Mouse (Mus musculus) mature B cell (primary cell): ENCODE results near the gene Clcn6.

ENCODE experiments used
- in situ Hi-C: fragments of 300-500 bp; cut with MboI; formaldehyde crosslinking; loops from 2 replicates; pipeline ENCODE4 v1.14.3; 2019

The Clcn6 gene

DNA sequence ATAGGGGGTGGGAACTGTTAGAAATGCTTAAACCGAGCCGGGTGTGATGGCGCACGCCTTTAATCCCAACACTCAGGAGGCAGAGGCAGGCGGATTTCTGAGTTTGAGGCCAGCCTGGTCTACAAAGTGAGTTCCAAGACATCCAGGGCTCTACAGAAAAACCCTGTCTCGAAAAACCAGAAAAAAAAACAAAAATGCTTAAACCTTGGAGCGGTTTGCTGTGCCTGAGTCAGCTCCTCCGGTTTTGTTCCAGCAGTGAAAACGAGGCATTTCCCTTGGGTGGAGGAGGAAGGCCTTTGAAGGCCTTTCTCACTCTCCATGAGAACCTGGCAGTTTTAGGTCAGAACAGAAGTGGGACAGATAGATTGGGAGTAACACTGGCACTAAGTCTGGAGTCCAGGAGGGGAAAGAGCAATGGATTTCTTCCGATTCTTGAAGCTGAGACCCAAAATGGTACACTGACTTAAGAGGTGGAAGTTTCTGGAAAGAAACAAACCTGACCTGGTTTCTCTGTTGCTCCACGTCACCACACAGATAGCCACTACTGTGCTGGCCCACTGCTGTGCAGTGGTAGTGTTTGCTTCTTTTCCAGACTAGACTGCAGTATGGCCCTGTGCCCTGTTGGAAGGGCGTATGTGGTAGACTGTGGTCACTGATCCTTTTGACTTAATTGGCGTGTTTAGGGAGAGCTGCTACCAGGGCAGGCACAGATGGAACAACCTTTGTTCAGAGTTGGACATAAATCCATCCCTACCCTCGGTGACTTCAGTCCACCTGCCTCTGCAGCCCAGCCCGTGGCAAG lies 1.6 kb upstream of the Clcn6 start:
- in situ Hi-C loops, result no loop called here

DNA sequence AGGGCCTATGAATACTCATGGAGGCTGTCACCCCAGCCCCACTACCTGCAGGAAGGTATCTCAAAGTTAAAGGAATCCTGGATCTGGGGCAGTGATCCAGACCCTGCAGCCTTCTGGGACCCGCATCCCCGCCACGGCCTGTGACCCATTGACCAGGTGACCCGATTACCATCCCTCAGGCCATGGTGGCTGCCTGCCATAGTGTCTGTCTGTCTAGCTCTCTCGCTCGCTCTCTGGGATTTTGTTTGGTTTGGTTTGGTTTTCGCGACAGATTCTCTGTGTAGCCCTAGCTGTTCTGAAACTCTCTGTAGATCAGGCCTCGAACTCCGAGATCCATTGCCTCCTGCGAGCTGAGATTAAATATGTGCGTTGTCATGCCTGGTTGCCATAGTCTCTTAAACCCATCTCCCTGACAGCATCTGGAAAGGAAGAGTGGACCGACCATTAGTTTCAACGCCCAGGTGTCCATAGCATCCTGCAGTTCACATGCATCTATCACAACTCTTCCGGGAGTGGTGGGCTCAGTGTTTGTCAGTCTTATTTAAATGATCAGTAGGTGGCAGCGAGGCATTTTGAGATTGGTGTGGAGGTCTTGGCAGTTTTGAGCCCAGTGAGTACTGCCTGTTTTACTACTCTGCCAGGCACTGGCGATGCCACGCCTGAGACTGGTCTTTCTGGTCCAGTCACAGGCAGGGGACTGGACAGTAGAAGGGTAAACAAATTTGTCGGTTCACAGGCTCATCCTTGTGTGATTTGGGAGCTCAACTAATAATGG lies 820 bp upstream of the Clcn6 start:
- in situ Hi-C loops, result no loop called here

DNA sequence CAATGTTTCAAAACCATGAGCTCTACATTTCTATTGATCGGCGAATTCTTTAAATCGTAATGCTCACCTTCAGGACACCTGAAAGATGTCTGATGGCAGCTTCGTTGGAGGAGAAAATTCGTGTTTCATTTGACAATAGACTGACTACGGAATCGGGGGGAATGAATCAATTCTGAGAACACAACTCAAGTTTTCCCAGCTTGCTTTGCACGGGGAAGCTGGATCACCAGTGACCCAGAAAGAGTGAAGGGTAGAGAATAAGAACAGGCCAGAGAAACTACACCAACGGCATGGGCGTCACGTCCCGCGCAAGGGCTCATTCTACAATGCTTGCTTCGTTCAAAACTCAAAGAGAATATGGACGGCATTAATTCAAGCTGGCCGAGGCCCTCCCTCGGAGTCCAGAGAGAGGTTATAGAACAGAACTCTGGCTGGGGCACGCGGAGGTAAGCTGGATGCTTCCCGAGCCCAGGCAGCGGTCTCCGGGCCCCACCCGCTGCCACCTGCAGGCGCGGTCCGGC lies 482 bp downstream of the Clcn6 start:
- in situ Hi-C loops, result no loop called here

DNA sequence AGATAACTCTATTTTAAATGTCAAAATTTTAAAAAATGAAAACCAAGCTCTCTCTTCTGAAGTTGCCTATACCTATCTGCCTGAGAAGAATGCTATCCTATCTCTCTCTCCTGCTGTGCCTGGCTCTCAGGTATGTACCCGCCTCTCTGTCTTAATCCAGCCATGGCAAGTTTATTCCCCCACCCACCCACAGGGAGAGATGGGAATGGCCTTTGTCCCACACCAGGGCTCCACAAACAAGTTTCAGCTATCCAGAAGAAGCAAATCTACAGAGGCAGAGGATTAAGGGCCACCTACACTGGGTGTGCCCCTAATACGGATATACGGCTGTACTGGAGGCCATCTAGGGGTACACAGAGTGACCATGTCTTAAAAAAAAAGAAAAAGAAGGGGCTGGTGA lies 3.2 kb downstream of the Clcn6 start:
- in situ Hi-C loops, result no loop called here

DNA sequence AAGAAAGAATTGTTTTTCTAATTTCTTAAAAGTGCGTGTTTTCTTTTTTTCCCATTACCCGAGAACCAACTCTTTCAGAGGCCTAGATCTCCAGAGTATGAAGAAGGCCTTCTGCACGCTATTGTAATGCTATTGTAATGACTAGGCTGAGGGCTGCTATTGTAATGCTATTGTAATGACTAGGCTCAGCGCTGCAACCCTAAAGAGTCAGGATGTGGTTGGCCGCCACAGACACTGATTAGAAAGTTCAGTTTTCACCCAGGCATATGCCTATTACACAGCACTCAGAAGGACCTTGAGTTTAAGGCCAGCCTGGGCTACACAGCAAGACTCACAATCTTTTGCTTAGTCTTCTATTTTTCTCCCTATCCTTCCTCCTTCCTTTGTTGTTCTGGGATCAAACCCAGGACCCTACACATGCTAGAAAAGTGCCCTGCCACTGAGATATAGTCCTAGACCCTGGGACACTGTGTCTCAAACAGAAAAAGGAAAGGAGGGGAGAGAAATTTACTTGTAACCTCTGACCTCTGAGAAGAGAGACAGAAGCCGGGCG lies 4.7 kb downstream of the Clcn6 start:
- in situ Hi-C loops, result no loop called here

DNA sequence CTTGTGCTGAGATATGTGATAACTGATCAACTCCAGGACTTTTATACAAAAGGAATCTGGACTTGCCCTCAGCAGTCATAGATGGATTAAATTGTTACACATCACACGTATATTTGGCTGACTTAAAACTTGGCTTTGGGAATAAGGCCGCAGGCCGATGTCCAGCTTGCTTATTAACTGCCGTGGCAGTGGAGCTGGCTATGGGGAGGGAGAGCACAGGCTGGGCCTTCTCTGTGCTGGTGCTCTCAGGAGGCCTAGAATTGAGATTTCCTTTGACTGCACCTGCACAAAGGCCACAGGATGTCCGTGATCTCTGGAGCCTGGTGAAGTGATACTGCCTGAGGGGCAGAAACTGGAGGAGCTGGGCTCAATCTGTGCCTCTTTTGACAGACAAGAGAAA lies 8.1 kb downstream of the Clcn6 start:
- in situ Hi-C loops, result no loop called here

DNA sequence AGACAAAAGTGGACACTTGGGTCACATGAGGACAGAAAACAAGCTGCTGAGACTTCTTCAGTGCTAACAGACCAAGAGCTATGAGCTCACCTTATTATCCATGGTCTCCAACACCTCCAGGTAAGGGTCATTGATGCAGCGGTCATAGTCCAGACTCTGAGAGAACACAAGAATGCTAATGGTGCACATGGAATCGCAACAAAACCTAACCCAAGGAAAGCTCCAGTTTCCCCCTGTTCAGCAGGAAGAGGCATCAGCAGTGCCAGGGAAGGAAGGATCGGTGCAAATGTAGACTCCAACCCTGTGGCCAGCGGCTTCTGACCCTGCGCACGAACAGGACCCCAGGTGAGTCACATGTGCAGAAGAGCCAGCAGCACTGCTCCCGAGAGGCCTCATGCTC lies 9.3 kb downstream of the Clcn6 start:
- in situ Hi-C loops, result no loop called here

DNA sequence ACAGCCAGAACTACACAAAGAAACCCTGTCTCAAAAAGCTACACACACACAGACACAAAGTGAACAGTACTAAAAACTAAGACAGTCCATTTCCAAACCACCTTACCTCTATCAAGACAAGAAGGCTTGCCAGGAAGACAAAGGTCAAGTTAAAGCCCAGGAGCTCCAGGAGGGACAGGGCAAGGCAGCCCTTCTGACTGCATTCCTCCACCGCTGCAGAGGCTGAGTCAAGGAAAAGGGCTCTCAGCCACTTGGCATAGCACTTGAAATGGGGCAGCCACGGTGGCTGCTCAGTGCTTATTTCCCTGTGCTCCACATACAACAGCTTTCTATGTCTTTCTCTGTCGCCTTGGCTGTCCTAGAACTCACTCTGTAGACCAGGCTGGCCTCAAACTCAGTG lies 14.6 kb downstream of the Clcn6 start:
- in situ Hi-C loops, result no loop called here

DNA sequence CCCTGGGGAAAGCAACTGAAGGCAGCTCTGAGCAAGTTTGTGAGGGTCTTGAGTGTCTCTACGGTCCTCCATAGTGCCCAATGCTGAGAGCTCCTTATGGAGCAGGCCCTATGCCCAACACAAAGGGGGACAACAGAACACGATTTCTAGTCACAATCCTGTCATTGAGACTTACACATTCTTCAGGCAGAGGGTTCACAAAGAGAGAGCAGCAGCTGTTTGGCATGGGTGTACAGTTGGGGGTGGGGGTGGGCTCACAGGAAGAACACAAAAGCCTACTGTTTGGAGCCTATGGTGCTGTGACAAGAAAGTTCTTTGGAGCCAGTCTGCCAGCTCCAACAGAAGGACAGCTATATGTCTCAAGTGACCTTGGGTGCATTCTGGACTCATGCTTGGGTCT lies 20.2 kb downstream of the Clcn6 start:
- in situ Hi-C loops, result no loop called here

DNA sequence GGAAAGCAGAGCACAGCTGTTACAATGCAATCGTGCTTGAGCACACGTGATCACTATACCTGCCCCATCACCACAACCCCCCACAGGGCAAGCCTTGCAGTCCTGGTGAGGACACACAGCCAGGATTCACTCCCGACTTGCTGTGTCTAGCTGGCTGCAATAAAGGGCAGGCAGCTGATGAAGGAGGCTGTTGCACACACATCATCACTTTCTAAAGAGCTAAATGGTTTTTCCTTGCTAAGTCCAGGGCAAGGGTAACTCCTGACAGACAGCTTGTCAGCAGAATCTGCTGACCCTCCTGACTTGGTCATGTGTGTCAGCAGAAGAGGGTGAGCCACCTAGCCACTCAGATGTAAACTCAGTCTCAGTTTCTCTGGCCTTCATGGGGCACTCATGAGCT lies 21.6 kb downstream of the Clcn6 start:
- in situ Hi-C loops, result no loop called here

DNA sequence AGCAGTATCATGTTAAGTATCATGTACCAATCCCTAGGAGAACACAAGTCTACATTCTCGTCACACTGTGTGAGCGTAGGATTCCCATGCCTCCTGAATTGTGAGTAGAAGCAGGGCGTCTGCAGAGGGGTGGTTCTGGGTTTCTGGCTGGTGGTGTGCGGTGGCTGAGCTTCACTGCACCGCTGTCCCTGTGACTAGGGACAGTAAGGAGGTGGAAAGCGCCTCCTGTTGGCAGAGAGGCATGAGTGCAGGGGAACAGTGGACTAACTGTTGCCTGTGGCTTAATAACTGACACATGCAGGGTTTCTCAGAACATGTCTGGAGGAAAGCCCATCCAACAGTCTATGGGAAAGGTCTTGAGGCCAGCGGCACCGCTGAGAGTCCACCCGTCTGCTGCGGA lies 23.2 kb downstream of the Clcn6 start:
- in situ Hi-C loops, result no loop called here

DNA sequence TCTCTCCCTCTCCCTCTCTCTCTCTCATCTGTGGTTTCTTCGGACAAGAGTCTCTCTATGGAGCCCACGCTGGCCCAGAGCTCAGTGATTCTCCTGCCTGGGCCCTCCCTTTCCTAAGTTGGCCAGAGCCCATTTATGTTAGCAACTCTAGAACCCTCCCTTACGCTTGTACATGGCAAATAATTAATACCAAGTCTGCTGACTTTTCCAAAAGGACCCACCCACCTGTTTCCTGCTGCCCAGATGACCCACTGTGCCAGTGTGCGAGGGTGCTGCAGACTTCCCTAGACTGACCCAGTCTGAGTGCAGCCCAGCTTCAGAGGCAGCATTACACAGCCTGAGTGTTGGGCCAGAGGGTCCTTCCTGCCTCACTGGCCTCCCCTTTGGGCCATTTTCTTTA lies 26.4 kb downstream of the Clcn6 start:
- in situ Hi-C loops, result no loop called here

DNA sequence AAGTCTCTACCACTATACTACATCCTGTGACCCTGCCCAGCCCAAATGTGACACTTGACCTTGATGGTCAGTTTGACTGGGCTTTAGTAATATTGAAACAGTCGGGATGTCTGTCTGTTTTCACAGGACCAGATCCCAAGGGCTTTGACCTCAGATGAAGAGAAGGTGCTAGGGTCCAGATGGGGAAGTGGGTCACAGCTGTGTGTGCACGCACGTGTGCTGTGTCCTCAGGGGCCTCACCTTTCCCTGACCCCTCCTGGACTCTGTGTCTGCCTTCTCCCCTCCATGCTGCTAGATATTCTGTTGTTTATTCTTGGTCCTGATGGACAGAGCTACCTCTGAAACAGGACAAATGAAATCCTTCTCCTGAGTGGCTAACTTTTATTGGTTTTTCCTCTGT lies 27.3 kb downstream of the Clcn6 start:
- in situ Hi-C loops, result no loop called here

DNA sequence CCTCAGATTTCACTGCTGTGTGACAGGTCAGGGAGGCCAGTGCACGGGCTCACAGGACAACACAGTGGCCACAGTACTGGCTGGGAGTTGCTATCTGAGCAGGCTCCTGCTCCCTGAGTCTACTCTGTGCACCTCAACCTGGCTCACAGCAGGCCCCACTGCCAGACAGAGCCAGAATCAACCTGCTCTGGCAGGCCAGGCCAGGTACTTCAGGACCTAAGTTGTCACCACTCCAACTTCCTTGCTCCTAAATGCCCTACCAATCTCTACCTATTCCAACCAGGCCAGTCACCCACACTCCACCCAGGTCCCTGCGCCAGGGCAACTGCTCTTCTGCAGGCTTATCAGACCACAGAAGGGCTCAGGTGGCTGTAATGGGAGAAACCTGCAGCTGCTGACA lies 29.0 kb downstream of the Clcn6 start:
- in situ Hi-C loops, result no loop called here

DNA sequence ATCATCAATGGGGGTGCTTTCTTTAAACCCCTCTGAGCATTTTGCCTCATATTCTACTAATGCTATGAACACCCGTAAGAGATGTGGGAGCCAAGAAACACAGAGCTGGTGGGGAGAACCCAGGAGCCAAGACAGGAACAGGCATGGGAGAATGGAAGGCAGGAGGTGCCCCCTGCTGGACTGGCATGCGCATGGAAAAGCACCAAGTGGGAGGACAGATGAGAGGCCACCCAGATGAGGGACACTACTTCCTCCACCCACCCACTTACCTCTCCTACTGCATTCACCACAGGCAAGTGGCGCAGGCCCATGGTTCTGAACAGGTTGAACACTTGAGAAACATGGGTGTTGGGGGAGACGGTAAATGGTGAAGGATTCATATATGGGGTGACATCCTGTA lies 30.2 kb downstream of the Clcn6 start:
- in situ Hi-C loops, result no loop called here

DNA sequence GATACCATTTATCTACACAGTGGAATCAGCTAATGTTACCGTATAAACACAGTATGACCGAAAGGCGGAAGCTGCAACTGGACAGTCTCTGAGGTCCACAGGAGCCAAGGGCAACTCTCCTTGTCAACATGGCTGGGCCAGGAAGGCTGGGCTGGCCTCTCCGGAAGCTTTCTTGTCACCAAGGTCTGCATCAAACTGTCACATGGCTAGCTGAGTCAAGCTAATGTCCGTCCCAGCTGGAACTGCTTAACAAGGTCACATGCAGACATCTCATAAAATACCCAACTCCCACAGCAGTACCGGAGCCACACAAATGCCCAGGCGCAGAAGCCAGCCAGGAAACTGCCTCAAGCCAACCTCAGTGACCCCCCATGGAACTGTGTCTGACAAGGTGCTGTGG lies 34.3 kb downstream of the Clcn6 start:
- in situ Hi-C loops, result no loop called here

DNA sequence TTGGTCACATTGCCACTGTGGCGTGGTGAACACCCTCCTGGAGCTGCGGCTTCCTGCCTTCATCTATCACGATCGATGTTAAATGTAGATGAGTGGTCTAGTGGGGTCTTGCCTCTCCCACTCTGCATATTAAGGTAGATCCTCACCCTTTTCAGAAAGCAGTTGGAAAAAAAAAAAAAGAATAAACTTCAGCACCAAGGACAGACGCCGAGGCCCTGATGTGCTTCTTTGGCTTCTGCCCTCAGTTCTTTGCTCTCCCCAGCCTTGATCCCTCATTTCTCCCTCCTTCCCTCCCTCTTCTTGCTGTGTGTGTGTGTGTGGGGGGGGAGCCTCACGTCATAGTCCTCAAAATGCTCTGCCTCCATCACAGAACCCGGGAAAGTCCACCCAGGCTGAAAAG lies 36.8 kb downstream of the Clcn6 start:
- in situ Hi-C loops, result no loop called here

DNA sequence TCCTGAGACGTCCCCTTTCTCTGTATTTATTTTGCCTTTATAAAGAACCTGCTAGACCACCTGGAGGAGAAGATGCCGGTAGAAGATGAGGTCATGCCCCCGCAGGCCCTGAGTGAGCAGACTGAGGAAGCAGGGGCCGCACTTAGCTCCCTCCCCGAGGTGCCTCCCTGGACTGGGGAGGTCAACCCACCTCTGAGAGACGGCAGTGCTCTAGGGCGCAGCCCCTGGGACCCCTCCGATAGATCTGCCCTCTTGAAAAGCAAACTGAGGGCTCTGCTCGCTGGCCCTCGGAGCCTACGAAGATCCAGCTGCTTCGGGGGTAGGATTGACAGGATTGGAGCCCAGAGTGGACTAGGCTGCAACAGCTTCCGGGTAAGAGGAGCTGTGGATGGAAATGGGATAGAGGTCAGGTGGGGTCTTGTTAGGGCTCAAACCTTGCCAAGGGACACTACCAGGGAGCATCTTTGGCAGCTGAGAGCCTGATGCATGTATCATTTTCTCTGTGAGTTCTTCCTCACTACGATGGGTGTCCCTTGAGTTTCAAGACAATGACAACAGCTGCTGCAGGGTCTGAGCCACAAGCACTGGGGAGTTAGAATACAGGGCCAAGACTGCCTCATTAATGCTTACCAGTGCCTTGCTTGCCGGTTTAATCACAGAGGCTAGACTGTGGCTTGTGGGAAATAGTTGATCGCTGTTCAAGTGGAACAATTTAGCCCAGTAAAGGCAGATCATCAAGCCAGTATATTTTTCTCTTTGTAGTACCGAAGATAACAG lies 37.4 kb downstream of the Clcn6 start:
- in situ Hi-C loops, result no loop called here

DNA sequence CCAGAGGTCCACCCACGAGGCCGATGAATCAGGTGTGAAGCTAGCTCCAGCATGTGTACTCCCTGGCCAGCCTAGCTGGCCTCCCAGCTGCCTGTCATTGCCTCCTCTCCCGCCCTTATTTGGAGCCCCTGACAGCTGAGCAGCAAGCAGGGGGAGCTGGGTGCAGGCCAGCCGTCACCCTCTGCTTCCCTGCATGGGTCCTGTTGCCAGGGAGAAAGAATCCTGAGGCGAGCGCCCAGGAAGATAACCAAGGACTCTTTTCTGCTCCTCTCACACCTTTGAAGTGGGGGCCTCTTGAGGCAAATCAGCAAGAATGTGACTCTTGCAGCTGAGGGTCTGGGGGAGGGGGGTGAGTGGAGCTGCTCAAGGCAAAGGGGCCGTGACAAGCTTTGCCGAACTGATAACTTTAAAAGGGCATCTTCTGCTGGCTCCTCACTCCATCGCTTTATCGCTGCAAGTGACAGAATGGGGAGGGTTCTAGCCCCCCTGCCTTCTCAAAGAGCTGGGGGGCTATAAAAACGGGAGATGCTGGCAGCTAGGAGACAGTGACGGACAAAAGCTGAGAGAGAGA lies 38.3 kb downstream of the Clcn6 start, which contains the start of gene Nppa:
Nppa (plus strand) TSS at position 521 of the 571 bp plus-strand sequence.
- in situ Hi-C loops, result no loop called here

DNA sequence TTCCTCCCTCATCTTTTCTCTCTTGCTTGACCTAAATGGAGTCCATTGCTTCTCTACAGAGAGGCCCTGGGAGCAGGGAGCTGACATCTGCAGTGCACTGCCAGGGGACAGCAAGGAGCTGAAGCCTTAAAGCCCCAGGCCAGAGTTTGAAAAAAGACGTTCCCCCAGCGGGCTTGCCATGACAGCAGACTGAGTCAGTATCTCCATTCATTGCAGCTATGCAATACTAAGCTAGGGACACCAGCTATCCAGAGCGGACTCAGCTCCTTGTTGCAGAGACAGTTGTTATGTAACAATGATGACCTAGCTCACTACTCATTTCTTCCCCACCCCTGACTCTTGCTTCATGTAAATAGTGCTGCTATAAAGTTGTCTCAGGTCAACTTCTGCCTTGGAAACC lies 43.3 kb downstream of the Clcn6 start:
- in situ Hi-C loops, result no loop called here

DNA sequence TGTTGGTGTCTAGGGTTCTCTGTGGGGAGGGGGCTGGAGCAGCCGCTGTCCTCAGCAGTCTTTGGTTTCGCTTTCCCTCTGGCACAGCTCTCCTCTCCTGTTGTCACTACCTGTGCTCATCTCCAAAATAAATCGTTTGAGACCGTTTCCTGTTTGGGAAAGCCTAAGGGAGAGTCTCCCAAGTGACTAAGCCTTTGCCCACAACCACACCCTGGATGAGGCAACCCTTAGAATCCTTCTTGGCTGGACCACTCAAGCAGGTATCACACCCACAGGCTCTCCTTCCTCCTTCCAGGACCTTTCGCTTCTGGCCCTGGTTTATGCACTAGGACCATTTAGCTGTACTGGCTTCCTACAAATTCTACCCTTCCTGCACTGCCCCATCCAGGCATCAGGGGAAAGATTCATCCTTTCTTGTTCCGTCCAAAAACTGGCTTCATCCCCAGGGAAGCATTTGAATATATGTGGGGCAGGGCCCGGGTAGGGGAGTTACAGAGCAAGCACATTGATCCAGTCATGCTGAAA lies 45.0 kb downstream of the Clcn6 start:
- in situ Hi-C loops, result no loop called here
